Mouse (Mus musculus): ENCODE measurements around the gene Asap2.
"Not testable (repeated sequence)": the region's sequence is repeated elsewhere in the genome, so short reads cannot be mapped to it uniquely, and the experiment has no call there.

The Asap2 gene

DNA sequence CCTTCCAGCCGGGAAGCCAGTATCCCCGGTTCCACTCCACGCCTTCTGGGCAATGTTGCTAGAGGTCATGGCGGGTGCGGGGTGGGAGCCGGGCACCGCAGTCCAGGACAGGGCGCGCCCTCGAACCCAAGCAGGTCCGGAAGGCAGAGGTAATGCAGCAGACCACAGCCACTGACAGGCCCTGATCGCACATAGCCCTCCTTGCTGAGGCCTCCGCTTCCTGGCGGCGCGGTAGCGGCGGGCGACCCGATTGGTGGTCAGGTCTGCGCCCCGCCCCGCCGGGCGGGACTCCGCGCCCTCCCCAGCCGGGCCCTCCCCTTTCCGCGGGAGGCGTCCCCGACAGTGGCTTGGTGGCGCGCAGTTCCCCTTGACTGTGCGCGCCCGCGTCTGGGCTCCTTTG is at the start of gene Asap2:
Asap2 (plus strand) TSS at position 328 of the 400 bp plus-strand sequence.
- DNase-seq: peak; percentile 74

DNA sequence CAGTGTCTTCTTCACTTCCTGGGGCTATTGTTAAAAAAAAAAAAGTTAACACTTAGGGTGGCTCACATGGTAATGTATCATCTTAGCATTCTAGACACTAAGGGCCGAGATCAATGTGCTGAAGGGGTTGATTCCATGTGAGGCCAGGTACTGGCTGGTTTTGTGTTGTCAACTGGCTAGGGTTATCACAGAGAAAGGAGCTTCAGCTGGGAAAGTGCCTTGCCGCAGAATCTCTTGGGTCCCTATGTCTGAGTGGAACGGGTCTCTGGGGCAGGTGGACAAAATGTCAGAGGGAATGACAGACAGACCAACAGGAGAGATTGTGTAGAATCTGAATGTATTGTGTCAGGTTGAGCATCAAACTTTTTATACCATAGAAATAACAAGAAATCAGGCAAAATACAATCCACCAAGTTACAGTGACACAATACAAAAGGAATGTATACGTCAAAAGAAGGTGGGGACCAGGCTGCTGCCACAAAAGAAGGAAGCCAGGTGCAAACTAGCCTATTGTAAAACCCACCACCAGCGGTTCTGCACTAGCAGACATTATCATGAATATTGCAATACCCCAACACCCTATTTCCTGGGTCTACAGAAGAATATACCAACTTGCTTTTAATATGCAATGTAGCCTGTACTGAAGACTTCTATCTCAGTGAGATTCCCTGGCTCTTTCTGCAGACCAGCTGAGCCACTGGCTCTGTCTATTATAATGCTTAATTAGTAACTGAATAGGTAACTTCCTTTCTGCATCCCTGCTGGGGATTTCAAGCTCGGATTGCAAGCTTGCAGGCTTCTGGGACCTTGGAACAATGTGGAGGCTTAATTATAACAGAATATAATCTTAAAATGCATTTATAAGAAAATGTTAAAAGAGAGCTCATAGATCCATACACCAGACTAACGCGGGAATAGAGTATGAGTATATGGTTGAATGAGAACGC is 42.9 kb upstream of the Asap2 start:
- DNase-seq: not testable (repeated sequence)

DNA sequence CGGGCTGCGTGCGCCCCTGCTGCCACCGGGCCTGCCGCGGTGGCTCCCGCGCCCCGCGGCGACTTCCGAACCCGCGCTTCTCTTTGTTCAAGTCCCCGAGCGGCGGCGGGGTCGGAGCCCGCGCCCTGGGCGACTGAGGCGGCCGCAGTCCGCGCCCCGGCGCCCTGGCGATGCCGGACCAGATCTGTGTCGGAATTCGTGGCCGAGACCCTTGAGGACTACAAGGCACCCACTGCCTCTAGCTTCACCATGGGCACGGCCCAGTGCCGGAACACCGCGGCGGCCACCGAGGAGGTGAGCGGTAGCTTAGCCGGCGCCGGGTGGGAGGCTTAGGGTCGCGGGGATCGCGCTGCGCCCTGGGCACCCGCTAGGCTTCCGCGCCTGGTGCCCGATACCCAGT is 320 bp downstream of the Asap2 start:
- DNase-seq: peak; percentile 1

DNA sequence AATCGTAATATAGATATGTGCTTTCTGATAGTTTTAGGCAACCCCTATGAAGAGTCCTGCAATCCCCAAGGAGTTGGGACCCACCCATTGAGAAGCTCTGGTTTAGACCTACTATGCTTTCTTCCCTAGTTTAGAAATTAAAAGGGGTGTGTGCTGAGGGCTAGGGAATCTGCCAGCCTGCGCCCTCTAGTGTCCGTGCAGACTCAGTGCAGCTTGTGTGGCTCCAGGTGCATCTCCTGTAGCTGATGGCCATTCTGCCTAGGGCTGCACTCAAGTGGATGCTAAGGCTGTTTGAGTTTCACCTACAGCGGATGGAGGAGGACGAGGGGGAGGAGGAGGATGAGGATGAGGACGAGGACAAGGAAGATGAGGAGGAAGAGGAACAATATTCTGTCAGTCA is 40.6 kb downstream of the Asap2 start:
- DNase-seq: not testable (repeated sequence)

DNA sequence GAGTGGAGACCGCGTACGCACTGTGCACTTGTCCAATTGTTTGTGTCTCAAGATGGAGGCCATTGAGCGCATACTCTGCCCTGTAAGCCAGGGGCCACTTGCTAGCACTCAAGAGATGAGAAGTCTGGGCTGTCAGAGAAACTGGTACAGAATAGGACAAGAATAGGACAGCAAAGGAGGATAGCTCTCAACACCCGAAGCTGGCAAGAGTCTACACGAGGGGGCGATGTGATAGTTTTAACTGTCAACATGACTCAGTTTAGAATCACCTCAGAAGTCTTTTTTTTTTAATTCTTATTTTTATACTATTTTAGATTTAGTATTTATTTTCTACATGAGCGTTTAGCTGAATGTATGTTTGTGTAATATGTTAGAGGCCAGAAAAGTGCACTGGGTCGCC is 56.5 kb downstream of the Asap2 start:
- not testable (repeated sequence) for DNase-seq

DNA sequence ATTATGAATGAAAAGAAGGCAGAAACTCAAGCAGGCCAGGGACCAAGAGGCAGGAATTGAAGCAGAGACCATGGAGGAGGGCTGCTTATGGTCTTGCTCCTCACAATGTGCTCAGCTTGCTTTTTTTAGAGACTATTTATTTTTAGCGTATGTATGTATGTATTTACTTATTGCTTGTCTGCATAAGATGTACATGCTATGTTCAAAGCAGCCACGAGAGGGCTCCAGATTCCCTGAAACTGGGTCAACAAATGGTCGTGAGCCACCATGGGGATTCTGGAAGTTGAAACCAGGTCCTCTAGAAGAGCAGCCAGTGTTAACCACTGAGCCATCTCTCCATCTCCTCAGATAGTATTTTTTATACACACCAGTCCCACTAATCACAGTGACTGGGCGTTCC is 85.5 kb downstream of the Asap2 start:
- DNase-seq: peak; percentile 84

DNA sequence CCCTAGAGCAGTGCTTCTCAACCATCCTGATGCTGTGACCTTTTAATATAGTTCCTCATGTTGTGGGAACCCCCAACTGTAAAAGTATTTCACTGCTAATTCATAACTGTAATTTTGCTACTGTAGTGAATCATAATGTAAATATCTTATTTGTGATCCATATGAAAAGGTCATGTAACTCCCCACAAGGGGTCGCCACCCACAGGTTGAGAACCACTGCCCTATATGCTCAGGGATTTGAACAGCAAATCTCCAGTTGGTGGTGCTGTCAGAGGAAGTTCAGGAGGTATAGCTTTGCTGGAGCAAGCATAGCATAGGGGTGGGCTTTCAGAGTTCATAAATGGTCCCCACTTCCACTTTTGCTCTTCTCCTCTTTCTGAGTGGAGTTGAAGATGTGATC is 99.9 kb downstream of the Asap2 start:
- not testable (repeated sequence) for DNase-seq

DNA sequence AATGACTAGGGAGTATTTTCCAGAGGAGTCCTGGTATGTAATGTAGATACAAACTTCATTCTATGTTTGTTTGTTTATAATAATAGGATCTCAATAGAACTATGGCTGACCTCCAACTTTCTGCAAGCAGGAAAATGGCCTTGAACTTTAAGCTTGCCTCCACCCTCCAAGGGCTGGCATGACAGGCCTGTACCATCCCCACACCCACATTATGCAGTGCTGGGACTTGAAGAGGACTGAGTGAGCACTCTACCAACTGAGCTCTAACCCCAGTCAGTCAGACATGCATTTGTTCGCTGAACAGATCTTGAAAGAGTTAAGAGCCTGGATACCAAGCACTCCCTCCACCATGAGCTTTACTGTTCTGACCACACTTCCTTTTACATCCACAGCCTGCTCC is 102.2 kb downstream of the Asap2 start:
- not testable (repeated sequence) for DNase-seq

DNA sequence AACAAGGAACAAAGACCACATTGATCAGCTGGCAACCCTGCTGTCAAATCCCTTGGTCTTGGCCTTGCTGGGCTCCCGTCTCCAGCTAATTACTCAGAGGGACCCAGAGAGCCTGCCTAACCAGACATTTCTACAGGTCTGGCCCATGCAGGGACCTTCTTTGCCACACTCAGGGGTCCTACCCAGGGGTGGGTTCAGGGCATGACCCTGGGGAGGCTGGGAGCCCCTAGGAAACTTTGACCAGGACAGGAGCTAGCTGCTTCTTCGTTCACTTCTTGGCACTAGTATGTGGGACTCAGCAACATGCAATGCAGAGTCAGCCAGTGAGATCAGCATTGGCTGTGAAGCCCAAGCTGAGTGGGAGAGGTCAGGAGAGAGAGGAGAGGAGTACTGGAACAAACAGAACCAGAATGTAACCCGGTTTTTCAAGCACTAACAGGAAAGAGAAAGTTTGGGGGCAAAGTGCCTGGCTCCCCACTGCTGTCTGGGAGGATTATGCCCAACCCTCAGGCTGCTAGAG is 107.6 kb downstream of the Asap2 start:
- DNase-seq: not testable (repeated sequence)

DNA sequence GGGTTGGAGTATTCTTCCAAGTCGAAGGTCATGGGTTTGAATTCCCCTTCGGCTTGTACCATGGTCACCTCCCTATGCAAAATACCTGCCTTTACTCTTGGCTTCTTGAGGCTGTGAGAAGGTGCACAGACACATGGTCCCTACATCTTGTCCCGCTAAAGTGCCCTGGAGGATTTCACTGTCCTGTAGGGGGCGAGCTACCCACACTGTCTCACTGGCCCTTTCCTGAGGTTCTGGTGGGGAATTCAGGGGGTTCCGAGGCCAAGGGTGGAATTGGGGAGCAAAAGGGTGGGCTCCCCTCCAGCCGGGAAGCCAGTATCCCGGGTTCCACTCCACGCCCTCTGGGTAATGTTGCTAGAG is 120.8 kb downstream of the Asap2 start:
- not testable (repeated sequence) for DNase-seq

DNA sequence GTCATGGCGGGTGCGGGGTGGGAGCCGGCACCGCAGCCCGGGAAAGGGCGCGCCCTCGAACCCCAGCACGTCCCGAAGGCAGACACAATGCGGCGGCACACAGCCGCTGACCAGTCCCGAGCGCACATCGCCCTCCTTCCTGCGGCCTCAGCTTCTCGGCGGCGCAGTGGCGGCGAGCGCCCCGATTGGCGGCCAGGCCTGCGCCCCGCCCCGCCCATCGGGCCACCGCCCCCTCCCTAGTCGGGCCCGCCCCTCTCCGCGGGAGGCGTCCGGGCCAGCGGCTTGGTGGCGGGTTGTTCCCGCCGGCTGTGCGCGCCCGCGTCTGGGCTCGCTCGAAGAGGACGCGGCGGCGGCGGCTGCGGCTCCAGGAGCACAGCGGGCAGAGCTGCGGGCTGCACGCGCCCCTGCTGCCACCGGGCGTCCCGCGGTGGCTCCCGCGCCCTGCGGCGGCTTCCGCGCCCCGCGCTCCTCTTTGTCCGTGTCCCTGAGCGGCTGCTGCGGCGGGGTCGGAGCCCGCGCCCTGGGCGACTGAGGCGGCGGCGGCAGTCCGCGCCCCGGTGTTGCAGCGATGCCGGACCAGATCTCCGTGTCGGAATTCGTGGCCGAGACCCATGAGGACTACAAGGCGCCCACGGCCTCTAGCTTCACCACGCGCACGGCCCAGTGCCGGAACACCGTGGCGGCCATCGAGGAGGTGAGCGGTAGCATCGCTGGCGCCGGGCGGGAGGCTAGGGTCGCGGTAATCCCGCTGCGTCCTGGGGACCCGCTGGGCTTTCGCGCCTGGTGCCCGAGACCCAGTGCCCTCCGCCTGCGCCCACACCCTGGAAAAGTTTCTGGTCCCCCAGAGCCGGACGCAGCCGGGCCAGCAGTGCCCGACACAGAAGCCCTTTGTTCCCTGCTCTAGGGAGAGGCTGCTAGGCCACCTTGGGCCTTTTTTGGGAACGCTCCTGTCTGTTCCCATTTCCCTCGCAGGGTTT is 121.5 kb downstream of the Asap2 start:
- DNase-seq: peak; percentile 89

DNA sequence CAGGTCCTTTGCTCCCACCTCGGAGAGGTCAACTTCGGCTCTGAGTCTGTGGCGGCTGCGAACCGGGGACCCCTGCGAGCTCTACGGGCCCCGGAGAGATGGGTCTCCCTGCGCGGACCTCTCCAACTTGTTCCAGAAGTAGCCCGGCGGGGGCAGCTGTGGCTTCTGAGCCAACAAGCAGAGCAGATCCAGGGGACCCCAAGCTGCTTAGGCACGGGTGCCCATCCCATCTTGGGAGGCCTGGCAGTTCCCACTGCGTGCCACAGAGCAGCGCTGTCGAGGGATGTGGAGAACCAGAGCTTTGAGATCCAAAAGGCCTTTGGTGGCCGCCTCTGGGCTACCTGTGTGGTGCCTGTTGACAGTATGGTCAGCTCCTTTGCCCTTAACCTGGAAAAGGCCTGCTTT is 122.2 kb downstream of the Asap2 start:
- peak; percentile 85 for DNase-seq

DNA sequence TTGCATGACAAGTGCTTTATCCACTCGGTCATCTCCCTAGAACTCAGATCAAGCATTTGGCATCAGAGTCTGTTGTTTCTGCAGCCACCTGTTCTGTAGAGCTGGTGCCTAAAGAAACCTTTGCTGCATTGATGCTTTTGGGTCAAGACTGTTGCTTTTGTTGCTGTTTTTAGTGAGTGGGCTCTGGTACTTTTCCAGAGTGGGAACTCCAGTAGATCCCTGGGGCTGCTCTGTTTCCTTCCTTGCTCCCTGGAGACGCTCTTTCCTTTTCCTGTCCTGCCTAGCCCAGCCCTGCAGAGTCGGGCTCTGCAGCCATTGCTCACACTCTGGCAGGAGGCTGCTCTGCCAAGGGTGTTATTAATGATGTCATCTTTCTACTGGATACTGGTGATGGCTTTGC is 129.2 kb downstream of the Asap2 start:
- peak; percentile 52 for DNase-seq

DNA sequence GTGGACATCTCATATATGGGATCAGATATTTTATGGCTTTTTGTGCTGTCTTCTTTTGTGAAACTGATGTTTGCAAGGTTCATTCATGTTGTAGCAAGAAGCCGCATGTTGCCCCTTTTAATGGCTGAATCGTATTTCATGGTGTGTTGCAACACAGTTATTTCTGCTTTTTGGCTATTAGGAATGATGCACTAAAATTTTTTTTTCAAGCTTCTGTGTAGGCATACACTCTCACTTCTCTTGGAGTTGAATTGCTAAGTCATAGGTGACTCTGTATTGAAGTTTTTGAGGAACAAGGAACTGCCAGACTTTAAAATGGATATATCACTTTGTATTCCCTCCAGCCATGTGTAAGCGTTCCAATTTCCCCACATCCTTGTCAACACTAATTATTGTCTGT is 132.6 kb downstream of the Asap2 start:
- DNase-seq: no peak

DNA sequence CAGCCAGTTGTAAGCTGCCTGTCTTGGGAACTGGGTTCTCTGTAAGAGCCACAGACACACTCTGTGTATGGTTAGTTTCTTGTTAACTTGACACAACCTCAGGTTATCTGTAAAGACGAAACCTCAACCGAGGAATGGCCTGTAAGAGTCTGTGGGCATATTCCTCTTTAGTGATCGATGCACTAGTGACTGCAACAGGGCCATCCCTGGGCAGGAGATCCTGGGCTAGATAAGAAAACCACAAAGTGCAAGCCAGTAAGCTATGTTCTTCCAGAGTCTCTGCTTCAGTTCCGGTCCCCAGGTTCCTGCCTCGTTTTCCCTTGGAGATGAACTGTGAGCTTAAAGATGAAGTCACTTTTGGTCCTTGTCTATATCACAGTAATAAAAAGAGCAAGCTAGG is 133.4 kb downstream of the Asap2 start:
- no peak for DNase-seq

DNA sequence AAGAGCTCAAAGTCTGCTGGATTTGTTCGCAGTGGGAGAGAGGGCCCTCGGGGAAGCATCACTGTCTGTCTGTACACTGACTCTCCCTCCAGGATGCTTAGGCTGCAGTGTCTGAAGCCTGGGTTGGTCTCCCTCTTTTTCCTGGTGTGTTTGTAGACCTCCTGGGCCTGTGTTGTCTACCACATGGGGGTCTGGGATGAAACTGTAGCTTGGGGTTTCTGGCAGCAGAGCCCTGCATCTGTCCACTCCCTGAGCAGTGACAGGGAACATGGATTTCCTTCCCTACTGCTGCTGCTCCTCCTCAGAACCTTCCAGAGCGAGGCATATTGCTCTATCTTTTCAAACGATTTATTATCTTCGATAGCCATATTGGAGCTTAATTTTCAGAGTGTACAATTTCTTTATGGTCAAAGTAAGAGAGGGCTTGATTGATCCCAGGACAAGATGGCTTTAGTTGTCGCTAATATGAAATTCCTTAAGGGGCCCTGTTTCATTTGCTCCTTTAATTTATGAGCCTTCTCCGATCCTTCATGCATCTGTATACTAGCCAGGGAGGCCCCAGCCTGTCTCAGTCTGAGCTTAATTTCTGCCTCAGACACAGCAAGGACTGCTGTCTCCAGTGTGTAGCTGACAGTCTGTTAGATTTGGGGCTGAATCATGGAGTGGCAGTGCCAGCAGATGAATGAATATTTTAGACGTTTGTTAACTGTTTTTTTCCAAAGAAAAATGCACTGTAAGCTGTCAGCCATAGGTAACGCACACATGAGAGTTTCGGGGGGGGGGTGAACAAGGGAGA is 135.6 kb downstream of the Asap2 start:
- DNase-seq: no peak

DNA sequence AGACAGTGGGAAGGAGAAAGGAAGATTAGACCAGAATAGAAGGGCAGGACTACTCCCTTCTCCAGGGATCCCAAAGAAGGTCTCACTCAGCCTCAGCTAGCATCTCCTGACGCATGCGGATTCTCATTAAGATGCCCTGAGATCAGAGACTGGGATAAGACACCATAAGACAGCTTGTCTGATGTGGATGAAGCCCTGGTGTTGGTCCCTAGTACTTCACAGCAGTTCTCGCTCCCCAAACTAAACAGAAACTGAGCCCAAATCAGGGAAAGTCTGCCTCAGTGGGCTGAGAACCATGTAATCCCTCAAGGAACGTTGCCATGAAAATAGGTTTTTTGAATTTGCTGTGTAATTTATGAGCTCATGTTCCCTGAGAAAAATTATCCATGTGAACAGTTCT is 136.3 kb downstream of the Asap2 start:
- DNase-seq: no peak

DNA sequence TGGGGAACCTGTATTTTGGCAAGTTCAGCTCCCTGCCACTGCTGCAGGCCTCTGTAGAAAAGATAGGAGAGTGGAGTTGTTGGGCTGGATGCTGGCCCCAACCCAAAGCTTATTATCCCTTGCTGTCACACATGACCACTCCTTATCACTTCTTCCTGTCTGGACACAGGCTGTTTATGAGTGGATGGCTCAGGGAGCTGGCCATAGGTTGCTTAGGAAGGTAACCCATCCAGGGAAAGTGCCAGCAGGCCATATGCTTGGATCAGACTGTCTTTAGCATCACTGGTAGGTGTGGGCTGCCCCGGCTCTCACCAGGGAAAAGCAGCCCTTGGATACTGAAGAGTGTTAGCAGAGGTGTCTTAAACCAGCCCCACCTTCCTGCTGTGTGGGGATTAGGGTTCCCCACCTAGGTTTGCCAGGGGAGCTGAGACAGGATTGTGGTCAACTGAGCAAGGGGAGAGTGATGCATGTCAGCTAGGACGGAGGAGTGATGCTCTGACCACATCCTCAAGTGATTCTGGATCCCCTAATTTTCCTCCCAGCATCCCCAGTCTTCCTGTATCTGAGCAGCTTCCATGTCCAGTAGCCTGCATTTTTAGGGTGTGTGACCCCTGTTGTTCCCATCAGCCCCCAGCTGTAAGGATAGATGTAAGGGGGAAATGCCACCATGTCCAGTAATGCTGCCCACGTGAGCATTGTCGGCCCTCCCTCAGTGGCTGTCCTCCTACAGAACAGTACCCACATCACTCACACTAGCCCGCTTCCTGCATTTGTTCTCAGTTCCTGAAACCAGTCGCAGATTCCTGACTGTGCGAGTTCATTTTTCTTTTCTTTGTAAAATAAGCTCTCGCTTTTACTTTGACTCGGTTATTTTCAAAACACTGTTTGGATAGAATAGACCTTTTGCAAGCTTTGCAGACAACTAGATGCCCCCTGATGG is 138.9 kb downstream of the Asap2 start:
- DNase-seq: peak; percentile 44

DNA sequence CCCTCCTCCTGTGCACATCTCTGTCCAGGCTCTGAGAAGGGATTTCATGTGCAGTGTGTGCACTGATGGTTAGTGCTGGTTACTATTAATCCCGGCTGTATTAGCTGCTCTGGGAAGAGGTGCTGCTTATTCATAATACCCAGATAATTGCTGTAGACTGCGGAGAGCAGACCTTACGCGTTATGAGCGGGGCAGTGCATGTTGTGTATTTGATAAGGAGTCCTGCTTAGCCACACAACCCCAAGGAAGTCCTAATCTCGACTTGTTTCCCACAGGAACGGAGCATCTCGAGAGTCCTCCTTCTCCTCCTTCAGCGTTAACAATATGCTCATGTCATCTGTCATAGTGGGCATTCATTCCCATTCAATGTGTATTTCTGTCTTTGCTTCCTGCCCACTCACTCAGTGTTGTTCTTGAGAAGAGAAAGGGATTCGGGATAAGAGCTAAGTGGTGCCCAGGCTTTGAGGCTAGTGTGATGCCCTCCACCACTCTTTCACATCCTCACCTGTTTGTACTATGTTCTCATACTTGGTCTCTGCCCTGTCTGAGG is 140.1 kb downstream of the Asap2 start:
- DNase-seq: no peak

DNA sequence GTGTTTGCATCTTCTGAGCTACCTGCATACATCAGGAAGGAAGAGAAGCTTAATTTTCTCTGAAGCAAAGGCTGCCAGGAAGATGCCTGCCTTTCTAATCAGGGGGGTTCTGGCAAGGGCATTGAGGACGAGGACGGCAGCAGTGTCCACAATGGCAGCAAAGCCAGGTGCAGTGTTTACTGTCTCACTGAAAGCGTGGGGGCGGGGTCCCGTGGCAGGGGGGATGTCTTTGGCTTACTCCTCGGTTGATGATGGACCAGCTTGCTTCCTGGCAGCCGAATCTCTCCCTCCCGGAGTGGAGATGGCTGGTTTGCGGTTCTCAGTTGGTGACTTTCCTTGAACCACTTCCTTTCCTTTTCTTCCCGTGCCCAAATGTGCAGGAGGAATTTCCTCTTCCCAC is 142.3 kb downstream of the Asap2 start:
- DNase-seq: peak; percentile 38

DNA sequence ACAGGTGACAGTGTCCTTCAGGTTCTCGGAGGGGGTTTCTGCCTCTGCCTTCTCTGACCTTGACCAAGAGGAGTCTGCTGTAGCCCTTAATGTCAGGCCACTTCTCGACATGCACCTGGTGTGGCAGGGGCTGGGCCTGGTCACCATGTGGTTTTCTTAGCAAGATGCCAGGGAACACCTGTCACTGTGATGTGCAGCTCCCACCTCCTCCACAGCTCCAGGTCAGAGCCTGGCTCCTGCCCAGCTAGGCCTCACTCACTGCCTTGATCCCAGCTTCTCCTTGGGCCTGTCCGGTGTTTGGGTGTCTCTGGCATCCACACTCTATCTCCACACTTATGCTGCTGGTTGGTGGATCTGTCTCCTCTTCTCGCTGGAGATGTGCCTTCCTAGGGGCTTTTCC is 142.8 kb downstream of the Asap2 start:
- DNase-seq: no peak
